Mouse (Mus musculus): ENCODE measurements at regions not wholly inside any gene's neighbourhood (a gene's known extent, or its start where the extent isn't known, plus 50 kb on each side); places are given as distances from the start of the nearest gene placed in this dataset.

DNA sequence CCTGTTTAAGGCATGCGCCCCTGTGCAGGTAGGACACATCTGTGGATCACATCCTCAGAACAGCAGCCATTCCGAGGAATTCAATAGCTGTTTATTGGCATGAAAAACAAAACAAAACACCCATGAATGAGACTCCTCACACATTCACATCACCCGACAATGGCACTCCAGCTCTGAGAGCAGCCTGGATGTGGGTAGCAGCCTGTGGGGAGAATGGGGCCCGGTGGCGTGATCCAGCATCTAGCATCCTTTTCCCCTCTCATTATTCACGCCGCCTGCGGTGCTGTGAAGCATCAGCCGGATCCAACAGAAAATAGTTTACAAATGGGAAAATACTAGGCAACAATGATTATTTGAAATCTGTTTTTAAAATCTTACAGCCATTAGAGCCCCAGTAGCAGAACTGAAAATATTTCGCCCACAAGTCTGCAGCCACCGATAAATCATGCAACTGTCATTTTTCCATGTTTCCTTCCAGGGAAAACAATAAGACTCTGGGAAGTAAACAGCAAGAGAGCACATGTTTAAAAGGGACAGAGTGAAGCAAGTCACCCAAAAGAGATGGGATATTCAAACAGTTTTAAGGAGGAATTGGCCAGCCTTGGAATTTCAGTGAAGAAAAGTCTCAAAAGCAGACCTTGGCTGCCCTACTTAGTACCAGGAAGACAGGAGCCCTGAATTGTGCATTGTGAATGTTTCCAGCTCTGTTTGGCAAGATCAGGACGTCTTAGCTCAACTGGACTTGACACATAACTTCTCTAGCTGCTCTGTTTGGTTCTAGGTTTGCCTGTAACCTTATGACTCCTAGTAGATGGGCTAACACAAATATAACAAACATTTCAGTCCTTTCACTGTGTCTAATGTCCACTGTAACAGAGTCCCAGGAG, 50.2 kb upstream of the Arntl start:
- no peak for DNase-seq (ENCODE audit: low read depth, low spot score)
